Mouse (Mus musculus): ENCODE measurements around the gene Fam84a. TPM values are rescaled to one million over a fixed set of nuclear protein-coding genes. Genes with fewer than 3 reads are reported as not detected.

The Fam84a gene
- polyA plus RNA-seq, 2 experiments = 7.4 to 26.4 TPM

DNA sequence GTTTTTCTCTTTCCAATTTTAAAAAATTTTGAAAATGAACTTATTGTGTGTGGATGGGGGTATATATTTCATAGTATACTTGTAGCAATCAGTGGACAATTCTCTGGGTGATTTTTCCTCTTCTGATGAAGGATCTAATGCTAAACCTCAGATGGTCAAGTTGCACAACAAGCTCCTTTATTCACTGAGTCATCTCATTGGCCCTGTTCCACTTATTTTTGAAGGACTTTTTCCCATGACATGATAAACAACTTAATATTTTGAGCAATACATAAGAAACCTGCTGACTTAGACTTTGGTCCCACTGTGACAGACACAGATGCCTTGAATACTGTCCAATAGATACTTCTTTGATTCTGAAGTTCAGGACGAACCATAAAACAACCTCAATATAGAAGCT lies 14.8 kb downstream of the Fam84a start:
- Histone ChIP-seq H3K4me3 (replicated peaks; ENCODE audit: low read length) (no peak overlapping the region), H3K27me3 (ENCODE audit: control insufficient read depth, insufficient read depth, low read length) (no peaks in the 10 kb centered on the region), H3K4me2 (replicated peaks; ENCODE audit: low read depth, low read length, severe bottlenecking) (no peak overlapping the region), H3K36me3 (ENCODE audit: control insufficient read depth, insufficient read depth, low read length) (no peaks in the 10 kb centered on the region), H3K27ac (replicated peaks; ENCODE audit: low read depth, low read length) (no peak overlapping the region), H3K9me3 (ENCODE audit: control insufficient read depth, low read length) (no peaks in the 10 kb centered on the region), H3K4me1 (ENCODE audit: control insufficient read depth, insufficient read depth, low read length) (no peaks in the 10 kb centered on the region), H3K9ac (ENCODE audit: low read depth, low read length, severe bottlenecking) (no peak overlapping the region)
- 87% methylated on average over 1 of the region's 1 CpGs for WGBS
- ATAC-seq (ENCODE audit: low FRiP score, low read depth) (no peak), DNase-seq (ENCODE audit: low spot score) (no peak)
- no peak for TF ChIP-seq POLR2A (IDR thresholded peaks at IDR 0.05; ENCODE audit: borderline replicate concordance, extremely low read depth, insufficient read depth, insufficient read length)

DNA sequence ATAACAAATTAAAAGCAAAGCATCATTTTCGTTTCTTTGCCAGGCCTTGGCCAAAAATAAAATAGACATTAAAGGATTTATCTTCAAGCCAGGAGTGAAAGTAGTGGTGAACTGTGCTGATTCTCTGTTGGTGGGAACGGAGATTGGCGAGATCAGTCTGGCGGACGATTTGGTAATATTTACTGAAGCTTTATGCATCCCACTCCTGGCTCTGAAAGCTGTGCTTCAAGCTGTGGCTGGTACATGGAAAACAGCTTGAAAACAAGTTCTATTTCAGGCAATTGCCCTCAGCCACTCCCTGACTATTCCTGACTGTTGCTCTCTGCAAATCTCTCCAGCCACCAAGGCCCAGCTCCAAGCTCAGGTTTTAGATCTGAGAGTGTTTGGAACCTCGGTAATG lies 37.1 kb downstream of the Fam84a start:
- H3K4me3 ChIP-seq (replicated peaks; ENCODE audit: low read length) = no peak overlapping the region
- WGBS = 87% methylated on average over 6 of the region's 6 CpGs
- TF ChIP-seq POLR2A (IDR thresholded peaks at IDR 0.05; ENCODE audit: borderline replicate concordance, extremely low read depth, insufficient read depth, insufficient read length) = no peak

DNA sequence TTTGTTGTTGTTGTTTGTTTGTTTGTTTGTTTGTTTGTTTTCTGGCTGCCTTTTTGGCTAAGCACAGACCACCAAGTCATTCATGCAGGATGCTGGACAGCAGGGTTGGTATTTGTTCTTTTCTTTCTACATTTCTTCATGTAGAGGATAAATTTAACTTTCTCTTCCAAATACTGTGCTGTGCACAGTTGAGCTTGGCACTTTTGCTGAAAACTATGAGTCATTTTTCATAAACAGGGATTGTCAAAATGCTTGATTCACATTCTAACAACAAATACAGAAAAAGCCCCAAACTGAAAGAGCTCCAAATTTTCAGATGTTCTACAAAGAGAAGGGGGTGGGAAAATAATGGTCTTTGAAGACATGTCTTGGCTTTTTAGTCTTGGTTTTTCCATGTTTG lies 54.9 kb downstream of the Fam84a start:
- H3K4me3 ChIP-seq (replicated peaks; ENCODE audit: low read length) = no peak overlapping the region
- H3K4me2 ChIP-seq (replicated peaks; ENCODE audit: low read depth, low read length, severe bottlenecking) = no peak overlapping the region
- no peak overlapping the region for H3K27ac ChIP-seq (replicated peaks; ENCODE audit: low read depth, low read length)
- no peaks in the 10 kb centered on the region for H3K9me3 ChIP-seq (ENCODE audit: control insufficient read depth, low read length)
- H3K36me3 ChIP-seq (ENCODE audit: control insufficient read depth, insufficient read depth, low read length) = no peaks in the 10 kb centered on the region
- TF ChIP-seq POLR2A (IDR thresholded peaks at IDR 0.05; ENCODE audit: borderline replicate concordance, extremely low read depth, insufficient read depth, insufficient read length) = no peak
- H3K9ac ChIP-seq (ENCODE audit: low read depth, low read length, severe bottlenecking) = no peak overlapping the region
- no peaks in the 10 kb centered on the region for H3K27me3 ChIP-seq (ENCODE audit: control insufficient read depth, insufficient read depth, low read length)
- no peak for DNase-seq (ENCODE audit: low spot score)
- no peaks in the 10 kb centered on the region for H3K4me1 ChIP-seq (ENCODE audit: control insufficient read depth, insufficient read depth, low read length)
- no peak for ATAC-seq (ENCODE audit: low FRiP score, low read depth)

More for the DNA sequence above, 37.1 kb downstream of the Fam84a start:
- Histone ChIP-seq H3K4me2 (replicated peaks; ENCODE audit: low read depth, low read length, severe bottlenecking) (no peak overlapping the region), H3K9ac (ENCODE audit: low read depth, low read length, severe bottlenecking) (no peak overlapping the region), H3K27me3 (ENCODE audit: control insufficient read depth, insufficient read depth, low read length) (no peaks in the 10 kb centered on the region), H3K9me3 (ENCODE audit: control insufficient read depth, low read length) (no peaks in the 10 kb centered on the region), H3K27ac (replicated peaks; ENCODE audit: low read depth, low read length) (no peak overlapping the region), H3K36me3 (ENCODE audit: control insufficient read depth, insufficient read depth, low read length) (no peaks in the 10 kb centered on the region), H3K4me1 (ENCODE audit: control insufficient read depth, insufficient read depth, low read length) (no peaks in the 10 kb centered on the region)
- no peak for DNase-seq (ENCODE audit: low spot score)
- no peak for ATAC-seq (ENCODE audit: low FRiP score, low read depth)

All from limb, embryonic 14.5 days (tissue).